Mouse (Mus musculus): Measurements from ENCODE around the gene Nos3.

DNA sequence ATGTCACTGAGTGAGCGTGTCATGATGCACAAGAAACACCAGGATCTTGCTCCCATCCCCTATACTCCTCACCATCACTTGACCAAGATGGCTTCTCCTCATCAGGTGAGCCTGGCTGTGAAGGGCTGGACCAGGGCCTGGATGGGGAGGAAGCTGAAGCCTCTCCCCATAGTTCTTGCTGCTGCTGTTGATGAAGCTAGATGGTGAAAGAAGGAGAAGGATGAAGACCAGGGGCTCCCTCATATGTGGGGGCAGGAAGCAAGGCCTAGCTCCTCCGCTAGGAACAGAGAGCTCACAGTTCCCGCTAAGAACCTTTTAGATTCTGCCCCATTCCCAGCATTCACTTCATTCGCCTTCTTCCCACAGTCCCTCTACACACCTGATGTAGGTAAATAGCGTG, 20.8 kb downstream of the Nos3 start:
- no peak for TF ChIP-seq CTCF (IDR thresholded peaks at IDR 0.05; ENCODE audit: insufficient read depth, low read length)
- TF ChIP-seq POLR2A (IDR thresholded peaks at IDR 0.05; ENCODE audit: borderline replicate concordance, extremely low read depth, low read depth, low read length) = no peak

Measured in lung, adult 2 months (tissue).